Mouse (Mus musculus): ENCODE data around the gene Hmx1.

The Hmx1 gene

GRCm38 (mm10) chr5:35398310-35398910 lies 9.5 kb downstream of the Hmx1 start:
- no peak for DNase-seq (ENCODE audit: low spot score in 2 of 2)

- no peak for DNase-seq (ENCODE audit: low spot score in 2 of 2)
Observed at GRCm38 (mm10) chr5:35399061-35399460, 10.2 kb downstream of the Hmx1 start.

- DNase-seq (ENCODE audit: low spot score in 2 of 2), result peak in 1 of 2 experiments; percentile 20
Observed at GRCm38 (mm10) chr5:35399704-35400320, 10.9 kb downstream of the Hmx1 start.

- DNase-seq (ENCODE audit: low spot score in 2 of 2), result no peak
Observed at GRCm38 (mm10) chr5:35401240-35401639, 12.3 kb downstream of the Hmx1 start.

- no peak for DNase-seq (ENCODE audit: low spot score in 2 of 2)
Observed at GRCm38 (mm10) chr5:35407411-35407930, 18.6 kb downstream of the Hmx1 start.

GRCm38 (mm10) chr5:35411028-35411427 lies 22.1 kb downstream of the Hmx1 start:
- no peak for DNase-seq (ENCODE audit: low spot score in 2 of 2)

GRCm38 (mm10) chr5:35412833-35413232 lies 23.9 kb downstream of the Hmx1 start:
- no peak for DNase-seq (ENCODE audit: low spot score in 2 of 2)

- DNase-seq (ENCODE audit: low spot score in 2 of 2), result no peak
Observed at GRCm38 (mm10) chr5:35417707-35418106, 28.8 kb downstream of the Hmx1 start.

- no peak for DNase-seq (ENCODE audit: low spot score in 2 of 2)
Observed at GRCm38 (mm10) chr5:35421622-35422021, 32.7 kb downstream of the Hmx1 start.

- DNase-seq (ENCODE audit: low spot score in 2 of 2), result no peak
Observed at GRCm38 (mm10) chr5:35425218-35425617, 36.3 kb downstream of the Hmx1 start.

- no peak for DNase-seq (ENCODE audit: low spot score in 2 of 2)
Observed at GRCm38 (mm10) chr5:35427901-35428300, 39.0 kb downstream of the Hmx1 start.

GRCm38 (mm10) chr5:35428421-35428820 lies 39.5 kb downstream of the Hmx1 start:
- no peak for DNase-seq (ENCODE audit: low spot score in 2 of 2)

- no peak for DNase-seq (ENCODE audit: low spot score in 2 of 2)
Observed at GRCm38 (mm10) chr5:35432098-35432497, 43.2 kb downstream of the Hmx1 start.

- no peak for DNase-seq (ENCODE audit: low spot score in 2 of 2)
Observed at GRCm38 (mm10) chr5:35434038-35434437, 45.1 kb downstream of the Hmx1 start.

- no peak for DNase-seq (ENCODE audit: low spot score in 2 of 2)
Observed at GRCm38 (mm10) chr5:35434703-35435102, 45.8 kb downstream of the Hmx1 start.

GRCm38 (mm10) chr5:35438805-35439204 lies 49.9 kb downstream of the Hmx1 start:
- DNase-seq (ENCODE audit: low spot score in 2 of 2), result no peak

- no peak for DNase-seq (ENCODE audit: low spot score in 2 of 2)
Observed at GRCm38 (mm10) chr5:35440459-35440858, 51.6 kb downstream of the Hmx1 start.

- DNase-seq (ENCODE audit: low spot score in 2 of 2), result no peak
Observed at GRCm38 (mm10) chr5:35441411-35441810, 52.5 kb downstream of the Hmx1 start.

- DNase-seq (ENCODE audit: low spot score in 2 of 2), result no peak
Observed at GRCm38 (mm10) chr5:35444731-35445130, 55.8 kb downstream of the Hmx1 start.

GRCm38 (mm10) chr5:35447656-35448443 lies 58.9 kb downstream of the Hmx1 start:
- peak; percentile 25 to 67 for DNase-seq (ENCODE audit: low spot score in 2 of 2)
